Mouse (Mus musculus) CD4-positive, CD25-positive, alpha-beta regulatory T cell, adult 9 weeks (primary cell): ENCODE results near the gene Etaa1. TPM values are rescaled to one million over a fixed set of nuclear protein-coding genes. Genes with fewer than 3 reads are reported as not detected.

ENCODE experiments used
- polyA plus RNA-seq: library from polyadenylated mRNA; unstranded; fragments of 100-300 nt; shearing (Covaris generic); gene quantifications from one replicate; pipeline ENCODE4 v1.2.1, GENCODE M21; 2017

The Etaa1 gene
- polyA plus RNA-seq: 3.1 TPM

GRCm38 (mm10) chr11:17953231-17954134 lies at the start of gene Etaa1:
TSS of gene Etaa1 (minus strand) at chr11:17953875.

